Comparison of ENCODE assay signal across 16 mouse cellular contexts in the genomic region with DNA sequence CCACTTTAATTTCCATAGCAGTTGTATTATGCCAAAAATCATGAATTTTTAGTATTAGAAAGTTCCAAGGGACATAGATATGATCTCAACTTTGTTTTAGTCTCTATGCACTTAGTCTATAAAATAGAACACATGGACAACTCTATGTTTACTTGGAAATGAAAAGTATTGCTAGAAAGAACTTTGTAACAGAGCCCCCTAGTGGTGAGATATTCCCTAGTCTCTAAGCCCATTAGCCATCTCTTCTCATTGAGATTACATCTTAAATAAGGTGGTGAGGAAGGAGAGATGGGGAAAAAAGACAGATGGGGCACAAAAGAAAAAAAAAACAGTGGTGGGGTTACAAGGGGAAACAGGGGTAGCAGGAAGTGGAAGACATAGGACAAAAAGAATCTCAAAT. TPM values are rescaled to one million over a fixed set of nuclear protein-coding genes. Genes with fewer than 3 reads are reported as not detected.
DNase-seq lines count a peak whose midpoint lies in the region; ATAC-seq and TF ChIP-seq lines count a peak whose summit lies in the region.
"Had no signal": no experiment of that assay in that cellular context is flagged by ENCODE, and none has a peak within 500 bp of the region (broad histone marks: within the 10 kb centered on the region; RNA-seq: fewer than 3 reads in every experiment).

No protein-coding gene starts in this region.

- H3K9me3 ChIP-seq in hindbrain, embryonic 14.5 days (ENCODE audit: control insufficient read depth, low read length): no peaks in the 10 kb centered on the region
- no peaks in the 10 kb centered on the region for H3K9me3 ChIP-seq in hindbrain, embryonic 10.5 days
- H3K9me3 ChIP-seq in lung, postnatal 0 days (ENCODE audit: low read length): no peaks in the 10 kb centered on the region
- H3K9me3 ChIP-seq: embryonic facial prominence, embryonic 12.5 days; limb, embryonic 13.5 days; megakaryocyte, embryonic 14.5 days; neural tube, embryonic 13.5 days had no signal

- ATAC-seq in hindbrain, embryonic 14.5 days (ENCODE audit: low FRiP score): no peak
- ATAC-seq in lung, postnatal 0 days: no peak
- ATAC-seq: Patski had no signal

- H3K4me3 ChIP-seq in hindbrain, embryonic 14.5 days (replicated peaks; ENCODE audit: low read length): no peak overlapping the region
- H3K4me3 ChIP-seq in hindbrain, embryonic 10.5 days: no peak overlapping the region
- H3K4me3 ChIP-seq in lung, postnatal 0 days (ENCODE audit: low read depth, low read length): no peak overlapping the region
- H3K4me3 ChIP-seq: embryonic facial prominence, embryonic 12.5 days; limb, embryonic 13.5 days; megakaryocyte, embryonic 14.5 days; neural tube, embryonic 13.5 days had no signal

- H3K36me3 ChIP-seq in hindbrain, embryonic 14.5 days (replicated peaks; ENCODE audit: control insufficient read depth, insufficient read depth): no peaks in the 10 kb centered on the region
- H3K36me3 ChIP-seq in hindbrain, embryonic 10.5 days: no peaks in the 10 kb centered on the region
- no peaks in the 10 kb centered on the region for H3K36me3 ChIP-seq in lung, postnatal 0 days (ENCODE audit: insufficient read depth, low read length)
- H3K36me3 ChIP-seq: embryonic facial prominence, embryonic 12.5 days; limb, embryonic 13.5 days; neural tube, embryonic 13.5 days had no signal

- H3K4me2 ChIP-seq in hindbrain, embryonic 14.5 days (replicated peaks): no peak overlapping the region
- H3K4me2 ChIP-seq in lung, postnatal 0 days (replicated peaks; ENCODE audit: low read depth, low read length): no peak overlapping the region
- H3K4me2 ChIP-seq: embryonic facial prominence, embryonic 12.5 days; limb, embryonic 13.5 days; neural tube, embryonic 13.5 days had no signal

- DNase-seq in hindbrain, embryonic 14.5 days (ENCODE audit: low spot score): peak; percentile 40
- DNase-seq in hindbrain, embryonic 10.5 days (ENCODE audit: low spot score): no peak
- peak; percentile 4 for DNase-seq in lung, postnatal 0 days (ENCODE audit: low spot score)
- DNase-seq in lung, postnatal 25 days (ENCODE audit: low spot score): no peak
- DNase-seq in R1 (ENCODE audit: low read depth, low spot score): peak; percentile 41
- peak; percentile 59 for DNase-seq in retina, embryonic 14.5 days (ENCODE audit: low spot score)
- DNase-seq in kidney, postnatal 4 days: no peak
- DNase-seq: adrenal gland, postnatal 10 days; layer of hippocampus, adult 9-11 months had no signal

- H3K27me3 ChIP-seq in hindbrain, embryonic 14.5 days (ENCODE audit: control insufficient read depth, insufficient read depth, low read length): no peaks in the 10 kb centered on the region
- H3K27me3 ChIP-seq in hindbrain, embryonic 10.5 days (ENCODE audit: insufficient read depth, poor library complexity, severe bottlenecking): no peaks in the 10 kb centered on the region
- H3K27me3 ChIP-seq in lung, postnatal 0 days (replicated peaks; ENCODE audit: insufficient read depth, low read length): no peaks in the 10 kb centered on the region
- H3K27me3 ChIP-seq: embryonic facial prominence, embryonic 12.5 days; limb, embryonic 13.5 days; megakaryocyte, embryonic 14.5 days; neural tube, embryonic 13.5 days; Patski had no signal

- H3K27ac ChIP-seq in hindbrain, embryonic 14.5 days: no peak overlapping the region
- H3K27ac ChIP-seq in hindbrain, embryonic 10.5 days: no peak overlapping the region
- no peak overlapping the region for H3K27ac ChIP-seq in lung, postnatal 0 days (ENCODE audit: low read length)
- H3K27ac ChIP-seq: embryonic facial prominence, embryonic 12.5 days; limb, embryonic 13.5 days; neural tube, embryonic 13.5 days had no signal

- TF ChIP-seq CTCF in lung, postnatal 0 days (IDR thresholded peaks at IDR 0.05): peak; percentile 36

- H3K4me1 ChIP-seq in hindbrain, embryonic 14.5 days (replicated peaks; ENCODE audit: control insufficient read depth, insufficient read depth, low read length): no peaks in the 10 kb centered on the region
- H3K4me1 ChIP-seq in hindbrain, embryonic 10.5 days (replicated peaks): no peaks in the 10 kb centered on the region
- H3K4me1 ChIP-seq in lung, postnatal 0 days (ENCODE audit: insufficient read depth, low read depth, low read length): no peaks in the 10 kb centered on the region
- H3K4me1 ChIP-seq: embryonic facial prominence, embryonic 12.5 days; limb, embryonic 13.5 days; megakaryocyte, embryonic 14.5 days; neural tube, embryonic 13.5 days had no signal

- no peak overlapping the region for H3K9ac ChIP-seq in hindbrain, embryonic 14.5 days
- no peak overlapping the region for H3K9ac ChIP-seq in lung, postnatal 0 days (replicated peaks; ENCODE audit: low read depth)
- H3K9ac ChIP-seq: embryonic facial prominence, embryonic 12.5 days; limb, embryonic 13.5 days; neural tube, embryonic 13.5 days had no signal

- no peak for TF ChIP-seq EP300 in lung, postnatal 0 days (IDR thresholded peaks at IDR 0.05)

RNA-seq across cellular contexts. Expression of gene Olfr469, which starts 5.9 kb away (rescaled TPM):
- not detected in 2 replicates for polyA plus RNA-seq in hindbrain, embryonic 14.5 days (2014; fragmentation: Nextera tagmentation; extraction: Ambion mirVana)
- not detected in 2 replicates for polyA plus RNA-seq in hindbrain, embryonic 10.5 days (2016; fragmentation: Nextera tagmentation; extraction: Ambion mirVana)
- polyA plus RNA-seq in lung, postnatal 0 days (2015; fragmentation: Nextera tagmentation; extraction: Ambion mirVana): not detected in 2 replicates
- polyA plus RNA-seq: embryonic facial prominence, embryonic 12.5 days; intestine, embryonic 14.5 days; limb, embryonic 13.5 days; neural tube, embryonic 13.5 days; Patski; stomach, embryonic 16.5 days had no signal

RNA-seq across cellular contexts. Expression of gene Olfr467, which starts 7.4 kb away (rescaled TPM):
- polyA plus RNA-seq in hindbrain, embryonic 14.5 days (2014; fragmentation: Nextera tagmentation; extraction: Ambion mirVana): not detected in 2 replicates
- polyA plus RNA-seq in hindbrain, embryonic 10.5 days (2016; fragmentation: Nextera tagmentation; extraction: Ambion mirVana): not detected in 2 replicates
- not detected in 2 replicates for polyA plus RNA-seq in lung, postnatal 0 days (2015; fragmentation: Nextera tagmentation; extraction: Ambion mirVana)
- polyA plus RNA-seq: embryonic facial prominence, embryonic 12.5 days; intestine, embryonic 14.5 days; limb, embryonic 13.5 days; neural tube, embryonic 13.5 days; Patski; stomach, embryonic 16.5 days had no signal

RNA-seq across cellular contexts. Expression of gene Ovch2, which starts 18.4 kb away (rescaled TPM):
- polyA plus RNA-seq in hindbrain, embryonic 14.5 days (2014; fragmentation: Nextera tagmentation; extraction: Ambion mirVana): not detected in 2 replicates
- polyA plus RNA-seq in hindbrain, embryonic 10.5 days (2016; fragmentation: Nextera tagmentation; extraction: Ambion mirVana): not detected in 2 replicates
- not detected in 2 replicates for polyA plus RNA-seq in lung, postnatal 0 days (2015; fragmentation: Nextera tagmentation; extraction: Ambion mirVana)
- polyA plus RNA-seq: embryonic facial prominence, embryonic 12.5 days; intestine, embryonic 14.5 days; limb, embryonic 13.5 days; neural tube, embryonic 13.5 days; Patski; stomach, embryonic 16.5 days had no signal

RNA-seq across cellular contexts. Expression of gene Olfr470, which starts 27.8 kb away (rescaled TPM):
- polyA plus RNA-seq in hindbrain, embryonic 14.5 days (2014; fragmentation: Nextera tagmentation; extraction: Ambion mirVana): not detected in 2 replicates
- not detected in 2 replicates for polyA plus RNA-seq in hindbrain, embryonic 10.5 days (2016; fragmentation: Nextera tagmentation; extraction: Ambion mirVana)
- not detected in 2 replicates for polyA plus RNA-seq in lung, postnatal 0 days (2015; fragmentation: Nextera tagmentation; extraction: Ambion mirVana)
- polyA plus RNA-seq: embryonic facial prominence, embryonic 12.5 days; intestine, embryonic 14.5 days; limb, embryonic 13.5 days; neural tube, embryonic 13.5 days; Patski; stomach, embryonic 16.5 days had no signal

Comparison
In these comparisons a context has a peak if more than half of its experiments do, and no peak if none do; other contexts are left out.
1. DNase-seq: peak in hindbrain, embryonic 14.5 days (single experiment), lung, postnatal 0 days (single experiment), R1 (single experiment) and retina, embryonic 14.5 days (single experiment); none in hindbrain, embryonic 10.5 days (single experiment), lung, postnatal 25 days (single experiment) and kidney, postnatal 4 days (0 of 2).